Mouse (Mus musculus) erythroblast, embryonic 14.5 days (primary cell): ENCODE results near the gene Lrig1.

Experiments used
- GATA1 ChIP-seq: IDR thresholded peaks from 2 replicates; pipeline ENCODE4 v1.6.1; 2012; ENCODE audit warnings: low read length, inconsistent platforms, mixed read lengths
- TAL1 ChIP-seq: IDR thresholded peaks from 3 replicates; pipeline ENCODE4 v1.6.1; 2012; ENCODE audit warnings: low read length, inconsistent platforms, mixed read lengths

GRCm38 (mm10) chr6:94653388-94654316, 46.3 kb downstream of the Lrig1 start:
- TF ChIP-seq TAL1 (no peak), GATA1 (no peak)
